Mouse (Mus musculus) cerebellum, postnatal 10 days (tissue): ENCODE measurements around the gene Gpr176.

Experiments used
- DNase-seq, 2 experiments: peaks; one replicate each; pipeline ENCODE4 v3.0.0; 2021; ENCODE audit warnings: mixed read lengths in 2 of 2

Gpr176 gene

DNA sequence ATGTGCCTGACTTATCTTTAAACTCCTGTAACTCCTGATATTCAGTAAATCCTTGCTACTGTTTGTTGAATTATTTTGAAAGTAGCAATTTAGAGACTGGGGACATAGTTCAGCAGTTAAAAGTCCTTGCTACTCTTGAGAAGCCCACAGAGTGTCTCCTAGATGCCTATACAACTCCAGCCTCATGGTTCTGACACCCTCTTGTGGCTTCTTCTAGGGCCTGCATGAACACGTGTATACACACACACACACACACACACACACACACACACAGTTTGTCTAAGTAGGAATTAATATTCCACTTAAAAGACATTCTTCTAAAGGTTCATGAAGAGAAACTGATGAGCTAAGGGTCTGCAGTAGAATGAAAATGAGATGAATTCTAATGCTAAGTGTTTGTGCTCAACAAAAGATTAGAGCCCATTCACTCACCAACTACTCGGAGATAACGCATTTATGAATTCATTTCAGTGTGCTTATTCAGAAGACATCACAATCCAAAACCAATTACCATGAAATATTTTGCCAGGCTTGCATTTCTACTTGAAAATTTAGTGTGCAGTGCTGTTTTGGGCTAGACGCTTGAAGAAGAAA lies 144.6 kb downstream of the Gpr176 start:
- DNase-seq = no peak
